Mouse (Mus musculus) heart, postnatal 0 days (tissue): Measurements from ENCODE around the gene Sorcs2.

Experiments used
- CTCF ChIP-seq: IDR thresholded peaks from 2 replicates; pipeline ENCODE4 v1.5.1; 2016; ENCODE audit warnings: antibody characterized with exemption, control low read depth, low read depth
- EP300 ChIP-seq: IDR thresholded peaks from 2 replicates; pipeline ENCODE4 v1.6.1; 2016; ENCODE audit warnings: antibody characterized with exemption, low read depth

GRCm38 (mm10) chr5:36006106-36006505, 391.8 kb downstream of the Sorcs2 start:
- TF ChIP-seq CTCF (no peak), EP300 (no peak)
